13 mouse cellular contexts compared by ENCODE assay signal in the genomic region with DNA sequence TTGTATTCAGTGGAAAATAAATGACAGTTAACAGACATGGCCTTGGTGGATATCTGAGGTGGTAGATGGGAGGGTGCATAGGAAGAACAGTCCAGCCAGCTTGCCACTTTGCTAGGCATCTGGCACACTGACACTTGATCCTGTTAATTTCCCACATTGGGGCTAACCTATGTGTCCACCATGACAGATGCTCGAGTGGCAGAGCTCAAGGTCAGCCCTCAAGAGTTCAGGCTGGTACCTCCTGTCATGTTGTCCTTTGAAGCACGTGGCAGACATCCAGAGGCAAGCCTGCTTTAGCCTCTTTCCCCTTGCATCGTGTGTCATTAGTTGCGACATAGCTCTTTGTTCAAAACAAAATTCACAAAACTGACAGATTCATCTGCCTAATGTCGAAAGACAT.
DNase-seq lines count a peak whose midpoint lies in the region; ATAC-seq lines count a peak whose summit lies in the region.
"Had no signal": no experiment of that assay in that cellular context is flagged by ENCODE, and none has a peak within 500 bp of the region (broad histone marks: within the 10 kb centered on the region; RNA-seq: fewer than 3 reads in every experiment).

No protein-coding gene starts in this region.

- H3K9ac ChIP-seq in forebrain, embryonic 16.5 days (replicated peaks; ENCODE audit: low read depth, low read length): no peak overlapping the region
- H3K9ac ChIP-seq in midbrain, embryonic 16.5 days (ENCODE audit: low read depth, low read length): no peak overlapping the region
- H3K9ac ChIP-seq: embryonic facial prominence, embryonic 15.5 days; limb, embryonic 12.5 days had no signal

- H3K4me3 ChIP-seq in forebrain, embryonic 16.5 days (replicated peaks; ENCODE audit: low read length): no peak overlapping the region
- H3K4me3 ChIP-seq in midbrain, embryonic 16.5 days (ENCODE audit: low read depth, low read length): no peak overlapping the region
- H3K4me3 ChIP-seq: embryonic facial prominence, embryonic 15.5 days; limb, embryonic 12.5 days had no signal

- H3K4me2 ChIP-seq in forebrain, embryonic 16.5 days (ENCODE audit: low read length): no peak overlapping the region
- H3K4me2 ChIP-seq in midbrain, embryonic 16.5 days (ENCODE audit: low read length): no peak overlapping the region
- H3K4me2 ChIP-seq: embryonic facial prominence, embryonic 15.5 days; limb, embryonic 12.5 days had no signal

- WGBS in forebrain, embryonic 16.5 days: 41% methylated on average over 5 of the region's 5 CpGs
- 35% methylated on average over 5 of the region's 5 CpGs for WGBS in midbrain, embryonic 16.5 days

- H3K27ac ChIP-seq in forebrain, embryonic 16.5 days (ENCODE audit: low read length): no peak overlapping the region; the same call in 1 of the 2 replicates
- no peak overlapping the region for H3K27ac ChIP-seq in midbrain, embryonic 16.5 days (ENCODE audit: low read length)
- H3K27ac ChIP-seq: embryonic facial prominence, embryonic 15.5 days; limb, embryonic 12.5 days had no signal

- ATAC-seq in forebrain, embryonic 16.5 days: peak; percentile 36; the same call in 1 of the 2 replicates
- peak; percentile 82 for ATAC-seq in midbrain, embryonic 16.5 days

- no peaks in the 10 kb centered on the region for H3K9me3 ChIP-seq in forebrain, embryonic 16.5 days (ENCODE audit: control insufficient read depth, low read length)
- no peaks in the 10 kb centered on the region for H3K9me3 ChIP-seq in midbrain, embryonic 16.5 days (replicated peaks; ENCODE audit: control insufficient read depth, low read length, poor library complexity, severe bottlenecking)
- H3K9me3 ChIP-seq: embryonic facial prominence, embryonic 15.5 days; limb, embryonic 12.5 days had no signal

- H3K27me3 ChIP-seq in forebrain, embryonic 16.5 days (replicated peaks; ENCODE audit: control insufficient read depth, insufficient read depth, low read length): no peaks in the 10 kb centered on the region
- no peaks in the 10 kb centered on the region for H3K27me3 ChIP-seq in midbrain, embryonic 16.5 days (ENCODE audit: control insufficient read depth, insufficient read depth, low read depth, low read length)
- H3K27me3 ChIP-seq: embryonic facial prominence, embryonic 15.5 days; limb, embryonic 12.5 days had no signal

- no peaks in the 10 kb centered on the region for H3K36me3 ChIP-seq in forebrain, embryonic 16.5 days (ENCODE audit: control insufficient read depth, insufficient read depth)
- no peaks in the 10 kb centered on the region for H3K36me3 ChIP-seq in midbrain, embryonic 16.5 days (ENCODE audit: control insufficient read depth, insufficient read depth, low read length)
- H3K36me3 ChIP-seq: embryonic facial prominence, embryonic 15.5 days; limb, embryonic 12.5 days had no signal

- H3K4me1 ChIP-seq in forebrain, embryonic 16.5 days (replicated peaks; ENCODE audit: control insufficient read depth, insufficient read depth, low read length): peaks cover 5% of the 10 kb centered on the region
- H3K4me1 ChIP-seq in midbrain, embryonic 16.5 days (ENCODE audit: control insufficient read depth, insufficient read depth, low read length): no peaks in the 10 kb centered on the region
- H3K4me1 ChIP-seq: embryonic facial prominence, embryonic 15.5 days; limb, embryonic 12.5 days had no signal

- peak; percentile 6 to 11 for DNase-seq in layer of hippocampus, postnatal 14 days (ENCODE audit: low spot score in 2 of 2)
- DNase-seq in layer of hippocampus, adult 11-12 months (ENCODE audit: low spot score): no peak
- DNase-seq in adrenal gland, postnatal 14 days: peak; percentile 69
- no peak for DNase-seq in urinary bladder, postnatal 14 days (ENCODE audit: low spot score)
- DNase-seq in urinary bladder, postnatal 36 days (ENCODE audit: low spot score in 2 of 2): no peak
- no peak for DNase-seq in heart, adult 8-10 months (ENCODE audit: low spot score)
- DNase-seq: cerebellum, adult 9-10 months; kidney, adult 18-20 months; lung, adult 2 months had no signal

Comparison
In these comparisons a context has a peak if more than half of its experiments do, and no peak if none do; other contexts are left out.
1. DNase-seq: peak in layer of hippocampus, postnatal 14 days (2 of 2) and adrenal gland, postnatal 14 days (single experiment); none in layer of hippocampus, adult 11-12 months (single experiment), urinary bladder, postnatal 14 days (single experiment), urinary bladder, postnatal 36 days (0 of 2) and heart, adult 8-10 months (single experiment).